Mouse (Mus musculus) intestine, embryonic 15.5 days (tissue): ENCODE measurements at regions not wholly inside any gene's neighbourhood (a gene's known extent, or its start where the extent isn't known, plus 50 kb on each side); places are given as distances from the start of the nearest gene placed in this dataset.

Experiments used
- ATAC-seq: fragments of 200-750 bp; cut with Nextera tagmentation; 2 replicates; pipeline ENCODE4 v1.8.0; 2017; ENCODE audit warnings: moderate TSS enrichment, moderate library complexity
- H3K27ac ChIP-seq: fragments of 300-500 bp; sonication (generic); 2 replicates; pipeline ENCODE4 v1.5.1; 2015; ENCODE audit warnings: mild to moderate bottlenecking, inconsistent platforms
- H3K27me3 ChIP-seq: fragments of 300-500 bp; sonication (generic); replicated peaks from 2 replicates; pipeline ENCODE4 v1.6.1; 2015; ENCODE audit warnings: inconsistent platforms
- H3K36me3 ChIP-seq: fragments of 300-500 bp; sonication (generic); 2 replicates; pipeline ENCODE4 v1.6.1; 2015; ENCODE audit warnings: inconsistent platforms
- H3K4me1 ChIP-seq: fragments of 300-500 bp; sonication (generic); replicated peaks from 2 replicates; pipeline ENCODE4 v1.6.1; 2015; ENCODE audit warnings: inconsistent platforms
- H3K4me2 ChIP-seq: fragments of 300-500 bp; sonication (generic); replicated peaks from 2 replicates; pipeline ENCODE4 v1.6.1; 2015; ENCODE audit warnings: mild to moderate bottlenecking, inconsistent platforms
- H3K4me3 ChIP-seq: fragments of 300-500 bp; sonication (generic); replicated peaks from 2 replicates; pipeline ENCODE4 v1.5.1; 2015; ENCODE audit warnings: inconsistent platforms
- H3K9ac ChIP-seq: fragments of 300-500 bp; sonication (generic); 2 replicates; pipeline ENCODE4 v1.6.1; 2015; ENCODE audit warnings: inconsistent platforms
- H3K9me3 ChIP-seq: fragments of 300-500 bp; sonication (generic); 2 replicates; pipeline ENCODE4 v1.6.1; 2016; ENCODE audit warnings: inconsistent platforms
- WGBS: fragments of 180-500 bp; shearing (Covaris S2); methylation state at CpG from one replicate; pipeline ENCODE4 v1.1.7; 2015; 5-methylcytosine and 5-hydroxymethylcytosine counted together

DNA sequence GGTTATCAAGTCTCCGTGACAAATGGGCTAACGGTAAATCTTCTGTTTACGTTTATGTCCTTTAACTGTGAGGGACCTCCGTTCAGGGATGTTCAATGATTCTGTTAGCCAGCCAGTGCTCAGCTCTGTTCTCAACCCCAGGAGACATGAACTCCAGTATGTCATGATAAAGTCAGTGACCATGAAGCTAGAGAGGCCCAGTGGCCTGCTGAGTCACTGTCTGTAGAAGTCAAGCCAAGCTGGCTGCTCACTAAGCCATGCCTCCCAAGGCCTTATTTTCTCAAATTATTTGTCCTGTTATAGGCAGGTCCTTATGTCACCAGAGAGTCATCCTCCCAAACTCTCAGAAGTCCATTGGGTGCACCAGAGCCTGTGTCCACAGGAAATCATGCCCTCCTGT is 252.9 kb downstream of the Cog6 start:
- Histone ChIP-seq H3K9ac (no peak overlapping the region), H3K9me3 (no peaks in the 10 kb centered on the region), H3K27me3 (no peaks in the 10 kb centered on the region), H3K4me2 (no peak overlapping the region), H3K36me3 (no peaks in the 10 kb centered on the region), H3K4me3 (no peak overlapping the region), H3K4me1 (no peaks in the 10 kb centered on the region), H3K27ac (no peak overlapping the region)
- 54% methylated on average over 4 of the region's 4 CpGs for WGBS
- ATAC-seq, result no peak

DNA sequence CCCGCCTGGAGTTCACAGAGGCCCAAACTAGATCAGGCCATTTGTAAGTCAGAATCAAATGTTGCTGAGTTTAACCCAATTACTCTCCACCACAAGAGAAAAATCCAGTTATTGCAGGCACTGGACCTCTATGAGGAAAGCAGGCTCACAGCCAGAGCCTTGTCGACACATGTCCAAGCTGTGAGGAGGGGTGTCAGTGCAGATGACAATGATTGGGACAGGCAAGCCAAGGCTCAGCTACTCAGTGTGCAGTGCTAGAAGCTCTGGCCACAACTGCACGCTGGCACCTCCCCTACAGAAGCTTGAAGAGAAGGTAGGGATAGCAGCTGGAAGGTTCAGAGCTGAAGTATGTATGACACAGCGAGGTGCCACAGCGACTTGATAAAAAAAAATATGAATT is 253.4 kb downstream of the Cog6 start:
- no peaks in the 10 kb centered on the region for H3K9me3 ChIP-seq
- H3K4me1 ChIP-seq, result no peaks in the 10 kb centered on the region
- ATAC-seq, result no peak
- H3K36me3 ChIP-seq, result no peaks in the 10 kb centered on the region
- H3K4me3 ChIP-seq, result no peak overlapping the region
- no peaks in the 10 kb centered on the region for H3K27me3 ChIP-seq
- 70% methylated on average over 5 of the region's 5 CpGs for WGBS
- H3K27ac ChIP-seq, result no peak overlapping the region
- no peak overlapping the region for H3K9ac ChIP-seq
- H3K4me2 ChIP-seq, result no peak overlapping the region

DNA sequence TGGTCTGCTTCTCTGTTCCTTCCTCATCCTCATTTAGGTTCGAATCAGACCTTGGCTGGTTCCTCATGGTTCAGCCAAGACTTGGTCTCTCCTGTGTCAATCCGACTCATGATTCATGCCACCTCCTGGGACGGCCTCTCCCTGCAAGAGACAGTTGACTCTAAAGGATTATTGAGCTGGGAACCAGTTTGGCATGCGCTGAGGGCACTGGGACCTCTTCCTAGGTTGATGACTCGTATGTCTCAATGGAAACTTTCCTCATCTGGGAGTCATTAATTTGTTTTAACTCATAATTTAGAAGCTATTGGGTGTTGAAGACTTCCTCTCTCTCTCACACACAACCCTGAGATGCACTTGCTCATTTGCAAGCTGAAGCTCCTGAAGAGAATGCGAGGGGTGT is 254.5 kb downstream of the Cog6 start:
- H3K4me2 ChIP-seq, result no peak overlapping the region
- no peaks in the 10 kb centered on the region for H3K9me3 ChIP-seq
- H3K4me3 ChIP-seq, result no peak overlapping the region
- H3K9ac ChIP-seq, result no peak overlapping the region
- no peaks in the 10 kb centered on the region for H3K27me3 ChIP-seq
- no peaks in the 10 kb centered on the region for H3K4me1 ChIP-seq
- no peak overlapping the region for H3K27ac ChIP-seq
- no peaks in the 10 kb centered on the region for H3K36me3 ChIP-seq
- no peak for ATAC-seq
- 85% methylated on average over 6 of the region's 6 CpGs for WGBS

DNA sequence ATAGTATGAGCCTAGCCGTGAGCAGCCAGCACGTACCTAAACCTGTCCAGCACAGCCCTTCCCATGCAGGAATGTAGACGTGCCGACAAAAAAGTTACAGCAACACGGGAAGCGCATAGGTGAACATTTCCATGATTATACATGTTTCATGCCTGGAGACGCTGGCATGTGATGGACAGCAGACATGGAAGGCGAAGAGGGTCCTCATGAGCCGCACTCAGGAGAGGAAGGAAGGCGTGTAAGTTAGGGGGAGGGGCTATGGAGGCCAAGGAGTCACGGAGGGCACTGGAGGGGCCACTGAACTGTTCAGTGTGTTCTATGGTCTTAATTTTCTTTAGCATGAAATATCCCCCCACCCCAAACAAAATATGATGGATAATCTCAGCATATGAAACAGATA is 257.2 kb downstream of the Cog6 start:
- Histone ChIP-seq H3K27ac (no peak overlapping the region), H3K4me3 (no peak overlapping the region), H3K9ac (no peak overlapping the region), H3K4me2 (no peak overlapping the region), H3K36me3 (no peaks in the 10 kb centered on the region), H3K4me1 (peaks cover 2% of the 10 kb centered on the region; the same call in 1 of the 2 replicates), H3K27me3 (no peaks in the 10 kb centered on the region), H3K9me3 (no peaks in the 10 kb centered on the region)
- WGBS, result 87% methylated on average over 11 of the region's 11 CpGs
- no peak for ATAC-seq

DNA sequence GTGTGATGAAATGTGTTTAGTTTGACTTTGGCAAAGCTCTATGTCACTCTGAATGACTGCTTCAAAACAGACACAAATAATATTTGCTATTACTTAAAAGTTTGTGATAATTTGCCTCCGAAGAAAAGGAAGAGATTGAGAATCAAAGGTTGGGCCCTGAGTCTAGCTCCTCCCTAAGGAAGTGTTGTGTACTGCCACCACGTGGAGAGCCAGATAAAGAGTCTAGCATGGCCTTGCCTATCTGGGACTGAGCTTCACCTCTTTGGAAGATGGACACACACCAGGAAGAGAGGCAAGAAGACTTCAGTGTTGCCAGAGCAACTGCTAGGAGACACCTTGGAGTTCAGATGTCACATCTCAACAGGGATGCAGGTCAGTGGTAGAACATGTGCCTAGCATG is 258.5 kb downstream of the Cog6 start:
- H3K36me3 ChIP-seq, result no peaks in the 10 kb centered on the region
- 17% methylated on average over 2 of the region's 2 CpGs for WGBS

DNA sequence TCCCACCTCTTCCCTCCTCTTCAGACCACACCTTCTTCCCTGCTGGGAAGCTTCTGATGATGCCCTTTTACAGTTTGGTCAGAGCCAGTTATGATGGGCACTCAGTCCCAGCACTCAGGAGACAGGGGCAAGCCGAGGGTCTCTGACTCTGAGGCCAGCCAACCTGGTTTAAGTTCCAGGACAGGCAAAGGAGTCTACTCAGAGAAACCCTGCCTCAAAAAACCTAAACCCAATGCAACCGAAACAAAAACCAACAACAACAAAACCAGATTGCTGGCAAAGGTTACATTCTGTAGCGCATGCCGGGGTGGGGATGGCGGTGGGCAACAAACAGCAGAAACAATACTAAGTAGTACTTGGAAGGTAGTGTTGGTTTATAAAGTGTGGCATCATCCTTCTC is 260.2 kb downstream of the Cog6 start:
- no peak for ATAC-seq
- Histone ChIP-seq H3K27me3 (no peaks in the 10 kb centered on the region), H3K4me1 (peaks cover 9% of the 10 kb centered on the region; the same call in 1 of the 2 replicates), H3K9ac (no peak overlapping the region), H3K9me3 (no peaks in the 10 kb centered on the region), H3K4me2 (no peak overlapping the region), H3K36me3 (no peaks in the 10 kb centered on the region), H3K27ac (no peak overlapping the region), H3K4me3 (no peak overlapping the region)
- WGBS, result 95% methylated on average over 5 of the region's 5 CpGs

More for the DNA sequence above, 258.5 kb downstream of the Cog6 start:
- Histone ChIP-seq H3K4me2 (no peak overlapping the region), H3K27ac (no peak overlapping the region), H3K4me1 (peaks cover 9% of the 10 kb centered on the region; the same call in 1 of the 2 replicates), H3K9me3 (no peaks in the 10 kb centered on the region), H3K4me3 (no peak overlapping the region), H3K9ac (no peak overlapping the region), H3K27me3 (no peaks in the 10 kb centered on the region)
- no peak; the same call in 1 of the 2 replicates for ATAC-seq

DNA sequence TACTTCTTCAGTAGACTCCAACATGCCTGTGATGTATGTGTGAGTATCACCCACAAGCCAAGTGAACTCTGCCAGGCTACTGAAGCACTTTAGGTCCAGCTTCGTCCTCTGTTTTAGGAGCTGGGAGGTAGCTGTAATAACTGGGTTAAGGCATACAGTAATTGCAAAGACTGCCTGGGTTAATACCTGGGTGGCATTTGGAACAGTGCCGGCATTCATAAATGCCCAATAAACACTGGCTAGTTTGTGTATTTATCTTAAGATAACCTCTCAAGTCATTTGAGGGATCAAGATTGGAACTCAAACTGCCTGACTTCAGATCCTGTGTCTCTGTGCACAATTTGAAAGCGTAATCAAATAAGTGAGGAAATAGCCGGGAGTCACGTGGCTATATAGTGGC is 261.0 kb downstream of the Cog6 start:
- ATAC-seq, result no peak
- Histone ChIP-seq H3K4me3 (no peak overlapping the region), H3K27me3 (no peaks in the 10 kb centered on the region), H3K36me3 (no peaks in the 10 kb centered on the region), H3K4me2 (no peak overlapping the region), H3K9ac (no peak overlapping the region), H3K4me1 (peaks cover 9% of the 10 kb centered on the region; the same call in 1 of the 2 replicates), H3K9me3 (no peaks in the 10 kb centered on the region), H3K27ac (no peak overlapping the region)
- WGBS, result 45% methylated on average over 5 of the region's 5 CpGs

DNA sequence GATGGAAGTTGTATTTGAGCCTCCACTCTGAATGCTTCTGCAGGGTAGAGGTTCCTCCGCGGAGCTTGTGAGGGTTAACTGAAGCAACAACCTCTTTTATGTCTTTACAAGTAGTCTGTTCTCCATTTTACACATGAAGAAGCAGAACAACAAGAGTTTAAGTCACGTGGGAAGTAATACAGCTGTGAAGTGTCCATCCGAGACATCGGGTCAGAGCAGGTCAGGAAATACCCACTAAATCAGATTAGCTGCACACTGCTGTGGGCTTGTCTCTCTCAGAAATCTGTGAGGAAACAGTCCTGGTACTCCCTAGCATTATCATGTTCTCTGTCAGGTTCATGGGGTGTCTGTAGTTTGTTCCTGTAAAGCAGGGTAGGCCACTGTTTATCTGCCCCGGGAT is 262.1 kb downstream of the Cog6 start:
- Histone ChIP-seq H3K9me3 (no peaks in the 10 kb centered on the region), H3K27ac (no peak overlapping the region), H3K9ac (no peak overlapping the region), H3K4me1 (peaks cover 9% of the 10 kb centered on the region; the same call in 1 of the 2 replicates), H3K36me3 (no peaks in the 10 kb centered on the region), H3K4me2 (no peak overlapping the region), H3K4me3 (no peak overlapping the region), H3K27me3 (no peaks in the 10 kb centered on the region)
- WGBS, result 33% methylated on average over 6 of the region's 6 CpGs
- ATAC-seq, result no peak

DNA sequence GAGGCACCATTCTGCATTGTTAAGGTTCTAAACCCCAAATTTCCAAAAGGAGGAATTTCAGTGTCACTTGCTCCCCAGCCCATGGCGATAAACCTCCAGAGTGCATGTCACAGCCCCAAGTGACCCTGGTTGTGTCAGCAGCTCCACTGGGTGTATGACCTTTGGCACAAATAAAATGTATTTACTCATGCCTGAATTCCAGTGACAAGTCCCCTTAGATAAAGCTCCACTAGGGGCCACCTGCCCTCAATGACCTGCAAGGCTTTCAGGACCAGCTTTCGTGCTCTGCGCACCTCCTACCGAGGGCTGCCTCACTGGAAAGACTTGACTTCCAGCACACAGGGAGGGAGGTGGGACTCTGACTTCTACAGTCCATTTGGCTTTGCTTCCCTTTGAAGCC is 262.6 kb downstream of the Cog6 start:
- no peak overlapping the region for H3K27ac ChIP-seq
- H3K27me3 ChIP-seq, result no peaks in the 10 kb centered on the region
- H3K4me3 ChIP-seq, result no peak overlapping the region
- 65% methylated on average over 4 of the region's 4 CpGs for WGBS
- no peak for ATAC-seq
- no peak overlapping the region for H3K9ac ChIP-seq
- H3K9me3 ChIP-seq, result no peaks in the 10 kb centered on the region
- H3K36me3 ChIP-seq, result no peaks in the 10 kb centered on the region
- no peak overlapping the region for H3K4me2 ChIP-seq
- H3K4me1 ChIP-seq, result peaks cover 9% of the 10 kb centered on the region; the same call in 1 of the 2 replicates

DNA sequence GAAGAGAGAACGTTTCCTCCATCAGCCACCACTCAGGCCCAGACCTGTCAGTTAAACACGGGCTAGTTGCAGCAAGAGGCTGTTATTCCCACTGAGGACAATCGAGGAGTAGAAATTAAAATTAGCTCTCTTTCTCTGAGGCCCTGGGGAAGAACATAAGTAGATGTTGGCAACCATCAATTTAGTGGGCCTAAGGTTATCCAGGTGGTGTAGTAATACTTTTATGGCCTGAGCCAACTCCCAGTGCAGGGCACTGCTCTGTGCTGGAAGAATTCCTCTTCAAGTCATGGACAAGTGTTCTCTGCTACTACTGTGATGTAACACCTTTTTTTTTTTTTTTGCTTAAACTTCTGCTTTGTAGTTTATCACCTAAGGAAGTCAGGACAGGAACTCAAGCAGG is 270.1 kb downstream of the Cog6 start:
- peak; percentile 66; the same call in 1 of the 2 replicates for ATAC-seq

DNA sequence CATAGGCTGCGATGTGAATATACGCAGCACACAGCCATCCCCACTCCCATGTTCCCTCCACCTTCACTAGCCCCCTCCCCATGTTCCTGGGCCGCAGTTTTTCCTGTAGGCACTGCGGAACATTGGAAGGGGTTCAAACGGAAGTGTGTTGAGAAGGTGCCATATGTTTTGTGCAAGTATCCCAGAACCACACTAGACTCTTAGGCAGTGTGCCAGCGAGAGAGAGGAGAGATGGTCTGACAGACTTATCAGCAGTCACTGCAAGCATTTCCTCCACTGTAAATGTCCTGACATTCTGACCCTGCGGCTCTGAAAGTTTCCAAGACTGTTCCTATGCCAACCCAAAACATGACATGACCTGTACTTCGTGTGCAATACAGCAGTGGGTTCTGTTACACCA is 272.7 kb downstream of the Cog6 start:
- H3K27me3 ChIP-seq, result no peaks in the 10 kb centered on the region
- no peak for ATAC-seq
- 70% methylated on average over 8 of the region's 8 CpGs for WGBS
- H3K4me2 ChIP-seq, result no peak overlapping the region
- no peaks in the 10 kb centered on the region for H3K36me3 ChIP-seq
- H3K4me3 ChIP-seq, result no peak overlapping the region
- no peaks in the 10 kb centered on the region for H3K4me1 ChIP-seq
- H3K9ac ChIP-seq, result no peak overlapping the region
- H3K27ac ChIP-seq, result no peak overlapping the region
- H3K9me3 ChIP-seq, result no peaks in the 10 kb centered on the region

More for the DNA sequence above, 270.1 kb downstream of the Cog6 start:
- WGBS, result 64% methylated on average over 3 of the region's 3 CpGs
- H3K9ac ChIP-seq, result no peak overlapping the region
- no peak overlapping the region for H3K4me3 ChIP-seq
- H3K4me1 ChIP-seq, result no peaks in the 10 kb centered on the region
- H3K9me3 ChIP-seq, result no peaks in the 10 kb centered on the region
- H3K36me3 ChIP-seq, result no peaks in the 10 kb centered on the region
- no peak overlapping the region for H3K27ac ChIP-seq
- H3K27me3 ChIP-seq, result no peaks in the 10 kb centered on the region
- H3K4me2 ChIP-seq, result no peak overlapping the region

DNA sequence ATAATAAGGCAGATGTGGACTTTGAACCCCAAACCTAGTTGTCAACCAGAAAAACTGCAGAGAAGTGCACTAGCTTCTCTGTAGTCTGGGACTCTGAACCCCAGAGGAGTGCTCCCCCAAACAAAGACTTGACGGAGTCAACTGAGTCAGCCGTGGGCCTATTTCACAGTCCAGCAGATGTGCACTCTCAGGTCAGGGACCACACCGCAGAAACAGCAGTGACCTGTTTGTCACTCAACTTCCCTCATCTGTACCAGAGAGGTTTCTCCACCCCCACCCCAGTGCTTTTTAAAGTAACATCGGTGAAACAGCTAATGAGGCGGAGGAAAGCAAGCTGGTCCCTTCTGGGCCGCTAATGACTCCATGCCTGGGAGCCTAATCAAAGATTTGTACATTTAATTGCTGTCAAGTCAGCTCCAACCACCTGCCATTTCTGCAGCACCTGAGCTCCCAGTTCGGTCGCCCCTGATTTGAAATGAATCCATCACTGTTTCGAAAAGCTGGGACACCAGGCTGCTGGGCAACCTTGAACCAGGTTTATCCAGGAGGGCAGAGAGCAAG is 276.5 kb downstream of the Cog6 start:
- Histone ChIP-seq H3K4me2 (no peak overlapping the region), H3K36me3 (no peaks in the 10 kb centered on the region), H3K27ac (no peak overlapping the region), H3K4me1 (no peaks in the 10 kb centered on the region), H3K9ac (no peak overlapping the region), H3K9me3 (no peaks in the 10 kb centered on the region), H3K4me3 (no peak overlapping the region), H3K27me3 (no peaks in the 10 kb centered on the region)
- WGBS, result 75% methylated on average over 9 of the region's 9 CpGs
- peak; percentile 31; the same call in 1 of the 2 replicates for ATAC-seq

DNA sequence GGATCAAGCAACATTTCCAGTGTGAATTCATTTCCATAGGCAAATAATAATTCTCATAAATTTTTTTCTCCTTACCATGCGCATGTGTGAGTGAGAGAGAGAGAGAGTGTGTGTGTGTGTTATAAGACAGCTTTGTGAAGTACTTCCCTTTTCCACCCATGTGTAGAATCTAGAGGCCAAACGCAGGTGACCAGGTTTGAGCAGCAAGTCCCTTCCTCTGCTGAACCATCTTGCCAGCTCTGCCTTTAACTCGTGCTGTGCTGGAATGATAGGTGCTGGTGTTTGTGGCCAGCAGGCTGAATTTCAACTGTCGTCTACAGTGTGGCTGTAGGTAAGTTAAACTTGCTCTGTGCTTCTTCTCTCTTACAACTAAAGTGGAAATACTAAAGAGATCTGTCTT is 277.5 kb downstream of the Cog6 start:
- Histone ChIP-seq H3K9ac (no peak overlapping the region), H3K4me3 (no peak overlapping the region), H3K27me3 (no peaks in the 10 kb centered on the region), H3K4me2 (no peak overlapping the region), H3K4me1 (no peaks in the 10 kb centered on the region), H3K36me3 (no peaks in the 10 kb centered on the region), H3K9me3 (no peaks in the 10 kb centered on the region), H3K27ac (no peak overlapping the region)
- 53% methylated on average over 4 of the region's 4 CpGs for WGBS
- ATAC-seq, result no peak
